Mouse (Mus musculus): ENCODE measurements around the gene Neu3. TPM values are rescaled to one million over a fixed set of nuclear protein-coding genes. Genes with fewer than 3 reads are reported as not detected.
"Not testable (repeated sequence)": the region's sequence is repeated elsewhere in the genome, so short reads cannot be mapped to it uniquely, and the experiment has no call there.

Neu3 gene
- polyA plus RNA-seq, 1 experiment: 5.0 TPM

DNA sequence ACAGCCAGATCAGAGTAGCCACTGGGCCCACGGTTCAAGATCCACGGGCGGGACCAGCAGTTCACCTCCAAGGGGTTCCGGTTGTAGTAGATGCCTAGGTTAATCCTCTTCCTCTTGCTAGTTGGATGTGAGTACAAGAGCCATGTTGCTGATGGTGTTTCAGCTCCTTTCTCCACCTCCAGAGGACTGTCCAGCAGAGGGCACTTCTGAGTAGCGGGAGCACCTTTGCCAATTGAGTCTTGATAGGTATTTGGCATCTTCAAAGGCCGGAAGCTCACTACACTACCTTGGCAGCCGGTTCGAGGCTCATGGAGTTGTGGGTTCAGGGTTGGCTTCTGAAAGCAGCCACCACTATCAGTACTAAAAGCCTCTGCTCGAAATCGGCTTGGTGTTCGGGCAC, 14.8 kb downstream of the Neu3 start:
- TF ChIP-seq CTCF (IDR thresholded peaks at IDR 0.05; ENCODE audit: low read depth, low read length) (peak; percentile 59), EP300 (IDR thresholded peaks at IDR 0.05; ENCODE audit: insufficient read depth, low read depth, low read length) (no peak)
- Histone ChIP-seq H3K36me3 (ENCODE audit: control insufficient read depth, insufficient read depth, low read length, poor library complexity, severe bottlenecking) (no peaks in the 10 kb centered on the region), H3K4me3 (ENCODE audit: low read depth, low read length) (no peak overlapping the region), H3K4me1 (ENCODE audit: control insufficient read depth, insufficient read depth, low read length) (no peaks in the 10 kb centered on the region), H3K27ac (ENCODE audit: insufficient read depth, low read length) (no peak overlapping the region), H3K9ac (ENCODE audit: low read depth, poor library complexity, severe bottlenecking) (no peak overlapping the region), H3K27me3 (ENCODE audit: control insufficient read depth, insufficient read depth, low read length, poor library complexity, severe bottlenecking) (no peaks in the 10 kb centered on the region), H3K9me3 (replicated peaks; ENCODE audit: control insufficient read depth, insufficient read depth, low read length, poor library complexity, severe bottlenecking) (no peaks in the 10 kb centered on the region)

- no peaks in the 10 kb centered on the region for H3K27me3 ChIP-seq (ENCODE audit: control insufficient read depth, insufficient read depth, low read length, poor library complexity, severe bottlenecking)
- no peak overlapping the region for H3K4me3 ChIP-seq (ENCODE audit: low read depth, low read length)
- no peak overlapping the region for H3K27ac ChIP-seq (ENCODE audit: insufficient read depth, low read length)
- no peak overlapping the region for H3K9ac ChIP-seq (ENCODE audit: low read depth, poor library complexity, severe bottlenecking)
- TF ChIP-seq CTCF (IDR thresholded peaks at IDR 0.05; ENCODE audit: low read depth, low read length) (no peak), POLR2A (IDR thresholded peaks at IDR 0.05; ENCODE audit: insufficient read depth, low read length) (no peak), EP300 (IDR thresholded peaks at IDR 0.05; ENCODE audit: insufficient read depth, low read depth, low read length) (no peak)
- no peaks in the 10 kb centered on the region for H3K9me3 ChIP-seq (replicated peaks; ENCODE audit: control insufficient read depth, insufficient read depth, low read length, poor library complexity, severe bottlenecking)
- H3K4me1 ChIP-seq (ENCODE audit: control insufficient read depth, insufficient read depth, low read length): no peaks in the 10 kb centered on the region
- no peaks in the 10 kb centered on the region for H3K36me3 ChIP-seq (ENCODE audit: control insufficient read depth, insufficient read depth, low read length, poor library complexity, severe bottlenecking)
Observed at GRCm38 (mm10) chr7:99811661-99812060, 16.6 kb downstream of the Neu3 start.

DNA sequence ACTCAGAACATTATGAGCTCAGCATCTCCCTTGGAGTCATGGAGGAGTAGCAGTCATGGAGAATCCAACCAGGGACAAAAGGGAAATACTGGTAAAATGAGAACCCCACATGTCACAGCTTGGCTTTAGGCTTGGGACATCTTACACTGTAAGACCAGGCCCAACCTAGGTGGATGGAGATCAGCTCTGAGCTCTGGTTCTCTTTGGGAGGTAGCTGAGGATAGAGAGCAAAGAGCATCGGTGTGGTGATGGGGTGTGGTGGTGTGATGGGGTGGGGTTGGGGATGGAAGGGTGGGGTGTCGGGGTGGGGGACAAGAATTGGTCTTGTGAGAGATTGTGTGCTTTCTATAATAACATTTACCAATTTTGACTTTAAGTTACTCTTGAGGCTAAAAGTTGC, 17.4 kb downstream of the Neu3 start:
- no peak overlapping the region for H3K4me3 ChIP-seq (ENCODE audit: low read depth, low read length)
- no peaks in the 10 kb centered on the region for H3K9me3 ChIP-seq (replicated peaks; ENCODE audit: control insufficient read depth, insufficient read depth, low read length, poor library complexity, severe bottlenecking)
- TF ChIP-seq EP300 (IDR thresholded peaks at IDR 0.05; ENCODE audit: insufficient read depth, low read depth, low read length) (no peak), POLR2A (IDR thresholded peaks at IDR 0.05; ENCODE audit: insufficient read depth, low read length) (no peak), CTCF (IDR thresholded peaks at IDR 0.05; ENCODE audit: low read depth, low read length) (no peak)
- no peaks in the 10 kb centered on the region for H3K27me3 ChIP-seq (ENCODE audit: control insufficient read depth, insufficient read depth, low read length, poor library complexity, severe bottlenecking)
- H3K36me3 ChIP-seq (ENCODE audit: control insufficient read depth, insufficient read depth, low read length, poor library complexity, severe bottlenecking): no peaks in the 10 kb centered on the region
- H3K9ac ChIP-seq (ENCODE audit: low read depth, poor library complexity, severe bottlenecking): no peak overlapping the region
- H3K4me1 ChIP-seq (ENCODE audit: control insufficient read depth, insufficient read depth, low read length): no peaks in the 10 kb centered on the region
- no peak overlapping the region for H3K27ac ChIP-seq (ENCODE audit: insufficient read depth, low read length)

DNA sequence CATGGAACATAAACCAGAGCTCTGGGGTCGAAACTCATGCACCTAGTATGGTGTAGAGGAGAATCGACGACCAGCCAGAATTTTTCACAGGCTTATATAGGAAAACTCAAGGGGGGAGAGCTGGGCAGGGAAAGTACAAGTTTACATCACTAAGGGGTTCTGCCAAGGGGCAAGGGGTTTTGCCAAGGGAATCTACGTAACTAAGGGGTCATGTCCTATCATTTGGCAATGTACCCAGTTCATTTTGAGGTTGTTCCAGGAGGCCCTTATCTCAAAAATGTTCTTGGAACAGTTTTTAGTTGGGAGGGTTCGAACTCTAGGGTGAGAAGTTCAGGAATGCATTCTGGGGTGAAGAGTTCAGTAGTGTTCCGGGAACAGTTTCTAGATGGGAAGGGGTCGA, 21.2 kb downstream of the Neu3 start:
- not testable (repeated sequence) for H3K9ac ChIP-seq (ENCODE audit: low read depth, poor library complexity, severe bottlenecking); H3K4me3 ChIP-seq (ENCODE audit: low read depth, low read length); H3K36me3 ChIP-seq (ENCODE audit: control insufficient read depth, insufficient read depth, low read length, poor library complexity, severe bottlenecking); H3K4me1 ChIP-seq (ENCODE audit: control insufficient read depth, insufficient read depth, low read length); H3K27me3 ChIP-seq (ENCODE audit: control insufficient read depth, insufficient read depth, low read length, poor library complexity, severe bottlenecking); H3K27ac ChIP-seq (ENCODE audit: insufficient read depth, low read length); H3K9me3 ChIP-seq (replicated peaks; ENCODE audit: control insufficient read depth, insufficient read depth, low read length, poor library complexity, severe bottlenecking)

- Histone ChIP-seq H3K9me3 (replicated peaks; ENCODE audit: control insufficient read depth, insufficient read depth, low read length, poor library complexity, severe bottlenecking) (no peaks in the 10 kb centered on the region), H3K9ac (ENCODE audit: low read depth, poor library complexity, severe bottlenecking) (no peak overlapping the region), H3K36me3 (ENCODE audit: control insufficient read depth, insufficient read depth, low read length, poor library complexity, severe bottlenecking) (no peaks in the 10 kb centered on the region), H3K27ac (ENCODE audit: insufficient read depth, low read length) (no peak overlapping the region), H3K27me3 (ENCODE audit: control insufficient read depth, insufficient read depth, low read length, poor library complexity, severe bottlenecking) (no peaks in the 10 kb centered on the region), H3K4me1 (ENCODE audit: control insufficient read depth, insufficient read depth, low read length) (no peaks in the 10 kb centered on the region), H3K4me3 (ENCODE audit: low read depth, low read length) (no peak overlapping the region)
- TF ChIP-seq CTCF (IDR thresholded peaks at IDR 0.05; ENCODE audit: low read depth, low read length) (no peak), EP300 (IDR thresholded peaks at IDR 0.05; ENCODE audit: insufficient read depth, low read depth, low read length) (no peak), POLR2A (IDR thresholded peaks at IDR 0.05; ENCODE audit: insufficient read depth, low read length) (no peak)
Observed at GRCm38 (mm10) chr7:99805340-99805739, 22.9 kb downstream of the Neu3 start.

DNA sequence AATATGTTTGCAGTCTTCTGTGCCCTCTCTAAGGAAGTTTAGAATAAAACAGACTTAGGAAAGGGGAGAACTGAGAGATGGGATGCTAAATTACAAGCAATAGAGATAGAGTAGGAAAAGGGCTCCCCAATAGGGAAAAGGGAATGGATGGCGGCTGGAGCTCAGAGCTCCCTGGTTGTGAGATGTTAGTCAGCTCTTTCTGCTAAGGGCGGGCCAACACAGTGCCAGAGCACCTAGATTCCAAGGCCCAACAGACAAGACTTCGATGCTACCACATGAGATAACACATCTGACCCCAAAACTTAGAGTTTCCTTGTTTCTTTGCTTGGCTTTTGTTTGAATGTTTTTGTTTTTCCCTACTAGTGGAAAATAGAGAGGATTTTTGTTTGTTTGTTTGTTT, 24.2 kb downstream of the Neu3 start:
- H3K9ac ChIP-seq (ENCODE audit: low read depth, poor library complexity, severe bottlenecking); H3K27ac ChIP-seq (ENCODE audit: insufficient read depth, low read length); H3K27me3 ChIP-seq (ENCODE audit: control insufficient read depth, insufficient read depth, low read length, poor library complexity, severe bottlenecking); H3K4me1 ChIP-seq (ENCODE audit: control insufficient read depth, insufficient read depth, low read length); H3K4me3 ChIP-seq (ENCODE audit: low read depth, low read length); H3K36me3 ChIP-seq (ENCODE audit: control insufficient read depth, insufficient read depth, low read length, poor library complexity, severe bottlenecking); H3K9me3 ChIP-seq (replicated peaks; ENCODE audit: control insufficient read depth, insufficient read depth, low read length, poor library complexity, severe bottlenecking): not testable (repeated sequence)

GRCm38 (mm10) chr7:99803535-99803934, 24.7 kb downstream of the Neu3 start:
- no peaks in the 10 kb centered on the region for H3K4me1 ChIP-seq (ENCODE audit: control insufficient read depth, insufficient read depth, low read length)
- no peak for TF ChIP-seq CTCF (IDR thresholded peaks at IDR 0.05; ENCODE audit: low read depth, low read length)
- no peak overlapping the region for H3K4me3 ChIP-seq (ENCODE audit: low read depth, low read length)
- H3K9me3 ChIP-seq (replicated peaks; ENCODE audit: control insufficient read depth, insufficient read depth, low read length, poor library complexity, severe bottlenecking): no peaks in the 10 kb centered on the region
- no peak overlapping the region for H3K27ac ChIP-seq (ENCODE audit: insufficient read depth, low read length)
- no peak overlapping the region for H3K9ac ChIP-seq (ENCODE audit: low read depth, poor library complexity, severe bottlenecking)
- H3K36me3 ChIP-seq (ENCODE audit: control insufficient read depth, insufficient read depth, low read length, poor library complexity, severe bottlenecking): no peaks in the 10 kb centered on the region
- H3K27me3 ChIP-seq (ENCODE audit: control insufficient read depth, insufficient read depth, low read length, poor library complexity, severe bottlenecking): no peaks in the 10 kb centered on the region

Measured in ES-Bruce4 (cell line).